Mouse (Mus musculus) hindbrain, embryonic 11.5 days (tissue): ENCODE measurements at regions not wholly inside any gene's neighbourhood (a gene's known extent, or its start where the extent isn't known, plus 50 kb on each side); places are given as distances from the start of the nearest gene placed in this dataset.

Experiments
- ATAC-seq: fragments of 200-750 bp; cut with Nextera tagmentation; 2 replicates; pipeline ENCODE4 v1.8.0; 2017; ENCODE audit warnings: mild to moderate bottlenecking, moderate TSS enrichment, moderate library complexity; ENCODE audit not compliant: low FRiP score
- DNase-seq: peaks from one replicate; pipeline ENCODE4 v3.0.0-alpha.2; 2015; ENCODE audit warnings: low spot score
- H3K27ac ChIP-seq: fragments of 300-500 bp; sonication (generic); 2 replicates; pipeline ENCODE4 v1.5.1; 2014; ENCODE audit warnings: mild to moderate bottlenecking, low read depth, low read length
- H3K27me3 ChIP-seq: fragments of 300-500 bp; sonication (generic); 2 replicates; pipeline ENCODE4 v1.6.1; 2014; ENCODE audit warnings: mild to moderate bottlenecking, low read length, moderate library complexity, mixed read lengths; ENCODE audit not compliant: control insufficient read depth, insufficient read depth
- H3K36me3 ChIP-seq: fragments of 300-500 bp; sonication (generic); 2 replicates; pipeline ENCODE4 v1.6.1; 2014; ENCODE audit warnings: mild to moderate bottlenecking, low read length, moderate library complexity, mixed read lengths; ENCODE audit not compliant: control insufficient read depth, insufficient read depth
- H3K4me1 ChIP-seq: fragments of 300-500 bp; sonication (generic); replicated peaks from 2 replicates; pipeline ENCODE4 v1.6.1; 2014; ENCODE audit warnings: low read length, mixed read lengths; ENCODE audit not compliant: control insufficient read depth, insufficient read depth
- H3K4me2 ChIP-seq: fragments of 300-500 bp; sonication (generic); replicated peaks from 2 replicates; pipeline ENCODE4 v1.6.1; 2014; ENCODE audit warnings: mild to moderate bottlenecking, low read depth, low read length
- H3K4me3 ChIP-seq: fragments of 300-500 bp; sonication (generic); 2 replicates; pipeline ENCODE4 v1.5.1; 2014; ENCODE audit warnings: low read depth, low read length
- H3K9ac ChIP-seq: fragments of 300-500 bp; sonication (generic); 2 replicates; pipeline ENCODE4 v1.6.1; 2014; ENCODE audit warnings: low read depth, low read length
- H3K9me3 ChIP-seq: fragments of 300-500 bp; sonication (generic); 2 replicates; pipeline ENCODE4 v1.6.1; 2016; ENCODE audit warnings: low read length; ENCODE audit not compliant: control insufficient read depth
- WGBS: fragments of 180-500 bp; shearing (Covaris S2); extraction: QIAGEN DNeasy Blood & Tissue Kit; methylation state at CpG from one replicate; pipeline ENCODE4 v1.1.7; 2014; 5-methylcytosine and 5-hydroxymethylcytosine counted together

DNA sequence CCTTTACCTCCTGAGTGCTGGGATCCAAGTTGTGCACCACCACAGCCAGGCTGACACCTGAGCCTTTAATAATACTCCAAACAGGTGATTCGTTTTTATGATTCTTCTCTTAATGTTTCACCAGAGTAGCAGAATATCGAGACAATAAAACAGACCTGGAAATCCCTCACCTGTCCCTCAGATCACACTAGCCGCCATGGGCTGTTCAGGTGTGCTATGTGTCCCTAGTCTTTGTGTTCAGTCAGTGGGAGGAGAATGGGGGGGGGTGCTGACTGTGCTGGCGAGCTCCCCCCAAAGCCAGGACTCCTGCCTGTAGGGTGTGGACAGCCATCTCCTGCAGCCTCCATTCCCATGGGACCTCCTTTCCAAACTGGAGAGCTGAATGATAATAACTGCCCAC is 168.9 kb upstream of the Nfe2l3 start:
- ATAC-seq = no peak
- Histone ChIP-seq H3K36me3 (no peaks in the 10 kb centered on the region), H3K27ac (no peak overlapping the region)

GRCm38 (mm10) chr6:51265329-51265728 is 167.1 kb upstream of the Nfe2l3 start:
- DNase-seq (no peak), ATAC-seq (no peak)
- no peak overlapping the region for H3K4me2 ChIP-seq
- no peak overlapping the region for H3K4me3 ChIP-seq
- no peak overlapping the region for H3K27ac ChIP-seq
- no peak overlapping the region for H3K9ac ChIP-seq
- 0 out of 2 replicates have a peak, but pooled peaks cover 3% of the 10 kb centered on the region for H3K4me1 ChIP-seq
- H3K27me3 ChIP-seq = peaks cover 2% of the 10 kb centered on the region; the same call in 1 of the 2 replicates
- H3K36me3 ChIP-seq = no peaks in the 10 kb centered on the region
- WGBS = 83% methylated on average over 3 of the region's 3 CpGs
- H3K9me3 ChIP-seq = no peaks in the 10 kb centered on the region

More for the DNA sequence above, 168.9 kb upstream of the Nfe2l3 start:
- H3K27me3 ChIP-seq = no peaks in the 10 kb centered on the region
- no peak overlapping the region for H3K9ac ChIP-seq
- H3K4me1 ChIP-seq = no peaks in the 10 kb centered on the region
- WGBS = 87% methylated on average over 4 of the region's 4 CpGs
- H3K9me3 ChIP-seq = no peaks in the 10 kb centered on the region
- H3K4me2 ChIP-seq = no peak overlapping the region
- H3K4me3 ChIP-seq = no peak overlapping the region
- no peak for DNase-seq

DNA sequence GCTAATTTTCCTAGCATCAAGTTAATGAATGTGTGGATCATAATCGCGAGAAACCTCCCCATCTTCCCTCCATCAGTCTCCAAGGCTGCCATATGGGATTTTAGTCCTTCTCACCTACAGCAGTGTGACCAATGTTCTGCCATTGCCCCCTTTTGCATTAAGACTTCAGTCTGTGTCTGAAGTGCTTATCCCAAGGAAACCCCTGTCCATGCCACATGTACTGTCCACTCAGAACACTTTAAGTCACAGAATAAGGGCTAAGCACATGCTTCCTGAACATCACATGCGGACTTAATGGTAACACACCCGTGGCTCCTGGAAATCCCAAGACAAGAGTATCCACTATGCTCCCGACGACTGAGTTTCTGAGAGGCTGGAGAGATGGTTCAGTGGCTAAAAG is 165.7 kb upstream of the Nfe2l3 start:
- H3K36me3 ChIP-seq = no peaks in the 10 kb centered on the region
- ATAC-seq (no peak), DNase-seq (no peak)
- no peak overlapping the region for H3K4me2 ChIP-seq
- 87% methylated on average over 6 of the region's 6 CpGs for WGBS
- H3K27me3 ChIP-seq = peaks cover 5% of the 10 kb centered on the region; the same call in 1 of the 2 replicates
- no peak overlapping the region for H3K9ac ChIP-seq
- no peak overlapping the region for H3K27ac ChIP-seq
- 0 out of 2 replicates have a peak, but pooled peaks cover 3% of the 10 kb centered on the region for H3K4me1 ChIP-seq
- no peak overlapping the region for H3K4me3 ChIP-seq
- H3K9me3 ChIP-seq = no peaks in the 10 kb centered on the region

- Histone ChIP-seq H3K27ac (no peak overlapping the region), H3K9ac (no peak overlapping the region), H3K27me3 (peaks cover 5% of the 10 kb centered on the region; the same call in 1 of the 2 replicates), H3K4me3 (no peak overlapping the region), H3K9me3 (no peaks in the 10 kb centered on the region), H3K4me1 (0 out of 2 replicates have a peak, but pooled peaks cover 3% of the 10 kb centered on the region), H3K4me2 (no peak overlapping the region), H3K36me3 (no peaks in the 10 kb centered on the region)
- DNase-seq = no peak
- 90% methylated on average over 5 of the region's 5 CpGs for WGBS
- no peak for ATAC-seq
These were observed 164.6 kb upstream of the Nfe2l3 start for GRCm38 (mm10) chr6:51267888-51268287.

DNA sequence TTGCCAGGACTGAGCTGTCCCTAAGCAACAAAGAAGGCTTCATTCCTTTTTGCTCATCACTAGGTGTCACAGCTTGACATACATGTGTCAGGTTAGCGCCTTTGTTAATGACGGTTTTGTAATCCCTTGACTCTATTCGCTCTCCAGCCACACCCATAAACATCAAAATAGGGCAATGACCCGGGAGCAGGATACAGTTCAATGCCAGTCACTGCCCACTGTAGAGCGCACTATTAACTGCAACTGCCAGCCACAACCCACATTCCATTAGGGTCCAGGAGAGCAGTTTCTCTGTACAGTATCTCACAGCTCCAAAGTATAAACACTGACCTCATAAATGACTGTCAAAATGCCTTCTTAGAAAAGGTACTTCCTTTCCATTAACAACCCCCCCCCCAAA is 163.5 kb upstream of the Nfe2l3 start:
- WGBS = 88% methylated on average over 5 of the region's 5 CpGs
- Histone ChIP-seq H3K9ac (no peak overlapping the region), H3K27ac (no peak overlapping the region), H3K9me3 (no peaks in the 10 kb centered on the region), H3K4me2 (no peak overlapping the region), H3K4me1 (0 out of 2 replicates have a peak, but pooled peaks cover 3% of the 10 kb centered on the region), H3K4me3 (no peak overlapping the region), H3K27me3 (peaks cover 5% of the 10 kb centered on the region; the same call in 1 of the 2 replicates), H3K36me3 (no peaks in the 10 kb centered on the region)
- ATAC-seq (no peak), DNase-seq (no peak)

DNA sequence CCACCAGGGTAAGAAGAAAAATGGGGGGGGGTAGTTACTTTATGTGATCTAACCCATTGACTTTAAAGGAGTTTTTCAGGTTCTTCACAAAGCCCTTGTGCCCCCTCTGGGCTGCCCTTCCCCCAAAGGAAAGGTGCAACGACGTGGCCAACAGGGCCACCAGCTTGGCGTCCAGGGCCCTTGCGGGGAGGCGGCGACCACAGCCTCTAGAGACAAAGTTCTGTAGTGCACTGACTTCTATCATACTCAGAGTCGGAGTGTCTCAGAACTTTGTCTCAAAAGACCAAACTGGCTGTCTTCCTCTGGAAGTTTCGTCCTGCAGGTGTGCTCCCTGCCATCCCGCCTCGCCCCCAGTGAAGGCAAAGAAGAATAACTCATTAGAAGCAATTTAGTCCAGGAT is 162.9 kb upstream of the Nfe2l3 start:
- 28% methylated on average over 10 of the region's 10 CpGs for WGBS
- Histone ChIP-seq H3K27me3 (peaks cover 5% of the 10 kb centered on the region; the same call in 1 of the 2 replicates), H3K4me1 (0 out of 2 replicates have a peak, but pooled peaks cover 3% of the 10 kb centered on the region), H3K36me3 (no peaks in the 10 kb centered on the region), H3K4me2 (peak overlapping the region; percentile 99), H3K9me3 (no peaks in the 10 kb centered on the region), H3K4me3 (peak overlapping the region; percentile 73), H3K27ac (no peak overlapping the region), H3K9ac (no peak overlapping the region)
- ATAC-seq (no peak), DNase-seq (peak; percentile 6)

GRCm38 (mm10) chr6:51270216-51271127 is 162.0 kb upstream of the Nfe2l3 start:
- DNase-seq (peak; percentile 91), ATAC-seq (peak; percentile 88)
- 0 out of 2 replicates have a peak overlapping the region, but pooled peaks have one; percentile 30 for H3K27ac ChIP-seq
- peaks cover 5% of the 10 kb centered on the region; the same call in 1 of the 2 replicates for H3K27me3 ChIP-seq
- H3K36me3 ChIP-seq = no peaks in the 10 kb centered on the region
- H3K4me3 ChIP-seq = peak overlapping the region; percentile 73
- H3K9ac ChIP-seq = peak overlapping the region; percentile 59
- H3K9me3 ChIP-seq = no peaks in the 10 kb centered on the region
- WGBS = under 1% methylated on average over 80 of the region's 80 CpGs
- peak overlapping the region; percentile 99 for H3K4me2 ChIP-seq
- 0 out of 2 replicates have a peak, but pooled peaks cover 3% of the 10 kb centered on the region for H3K4me1 ChIP-seq

GRCm38 (mm10) chr6:51271128-51271480 is 161.4 kb upstream of the Nfe2l3 start:
- Histone ChIP-seq H3K4me1 (0 out of 2 replicates have a peak, but pooled peaks cover 3% of the 10 kb centered on the region), H3K4me2 (peak overlapping the region; percentile 99), H3K36me3 (no peaks in the 10 kb centered on the region), H3K9ac (no peak overlapping the region), H3K9me3 (no peaks in the 10 kb centered on the region), H3K27ac (peak overlapping the region; percentile 30), H3K27me3 (peaks cover 5% of the 10 kb centered on the region; the same call in 1 of the 2 replicates), H3K4me3 (peak overlapping the region; percentile 73)
- DNase-seq (no peak), ATAC-seq (peak; percentile 86)
- WGBS = 3% methylated on average over 17 of the region's 17 CpGs
